Mouse (Mus musculus): ENCODE data around the gene Trappc5.
A peak's percentile ranks its signal among the peaks of the same experiment; 100 is the strongest.

The Trappc5 gene

DNA sequence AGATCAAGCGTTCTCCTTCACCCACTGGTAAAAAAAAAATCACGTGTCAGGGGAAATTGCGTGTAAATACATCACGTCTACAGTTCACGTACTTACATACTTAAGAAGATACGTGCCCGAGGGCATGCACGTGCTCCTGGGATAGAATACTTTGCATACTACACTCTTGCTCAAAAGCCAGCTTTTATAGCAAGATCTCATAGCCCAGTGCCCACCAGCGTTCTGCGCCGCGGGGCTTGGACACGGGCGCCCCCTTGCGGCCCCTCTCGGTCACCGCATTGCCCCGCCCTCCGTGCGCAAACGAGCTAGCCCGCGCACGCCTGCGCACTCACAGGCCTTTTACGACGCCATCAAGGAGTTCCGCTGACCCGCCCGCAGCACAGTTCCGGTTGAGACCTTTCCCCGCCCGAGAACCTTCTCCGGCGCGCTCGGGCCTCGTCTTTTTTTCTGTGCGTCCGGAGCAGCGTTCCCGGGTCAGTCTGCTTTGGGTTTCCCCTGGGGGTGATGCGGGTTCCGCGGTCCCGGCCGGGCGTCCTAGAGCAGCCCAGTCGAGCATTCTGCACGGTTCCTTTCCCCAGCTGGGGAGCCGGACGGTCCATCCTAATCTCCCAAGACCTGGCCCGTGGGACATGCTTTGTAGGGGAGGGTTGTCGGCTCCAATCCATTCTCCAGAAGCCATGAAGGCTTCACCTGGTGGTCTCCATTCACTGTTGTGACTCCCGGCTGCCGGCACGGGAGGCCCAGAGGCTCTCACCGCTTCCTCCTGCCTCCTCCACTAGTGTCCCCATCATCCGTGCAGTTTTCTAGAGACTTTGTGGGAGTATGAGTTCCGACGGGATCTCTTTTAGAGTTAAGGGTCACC is at the start of gene Trappc5:
TSS of gene Trappc5 (plus strand) at position 169 of the 862 bp plus-strand sequence.
- peak; percentile 90 for DNase-seq (ENCODE audit: low spot score)

DNA sequence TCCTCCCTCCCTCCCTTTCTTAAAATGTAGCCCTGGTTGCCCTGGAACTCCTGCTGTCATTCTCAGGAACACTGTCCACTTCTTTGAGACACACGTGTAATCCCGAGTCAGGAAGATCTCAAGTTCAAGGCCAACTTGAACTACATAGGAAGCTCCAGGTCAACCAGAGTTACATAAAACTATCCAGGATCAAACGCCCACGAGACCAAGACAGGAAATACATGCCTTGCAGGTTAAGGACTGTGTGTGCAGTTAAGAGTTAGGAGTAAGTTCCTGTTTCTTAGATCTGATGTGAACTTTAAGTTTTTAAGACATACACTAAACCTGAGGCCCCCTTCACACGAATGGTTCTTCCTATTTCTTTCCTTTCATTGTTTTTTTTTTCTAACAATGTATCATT is 49.1 kb upstream of the Trappc5 start:
- no peak for DNase-seq (ENCODE audit: low spot score)

DNA sequence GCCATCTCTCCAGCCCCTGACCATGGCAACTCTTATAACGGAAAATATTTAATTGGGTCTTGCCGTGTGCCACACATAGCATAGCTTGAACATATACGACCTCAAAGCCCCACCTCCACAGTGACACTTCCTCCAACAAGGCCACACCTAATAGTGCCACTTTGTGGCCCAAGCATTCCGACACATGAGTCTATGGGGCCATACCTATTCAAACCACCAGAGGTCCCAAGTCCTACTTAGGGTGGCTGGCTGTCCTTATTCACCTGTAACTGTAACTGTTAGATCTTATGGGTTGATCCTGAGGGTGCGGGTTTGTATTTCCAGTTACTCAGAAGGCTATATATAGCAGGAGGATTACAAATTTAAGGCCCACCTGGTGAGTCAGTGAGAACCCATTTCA is 48.1 kb upstream of the Trappc5 start:
- no peak for DNase-seq (ENCODE audit: low spot score)

DNA sequence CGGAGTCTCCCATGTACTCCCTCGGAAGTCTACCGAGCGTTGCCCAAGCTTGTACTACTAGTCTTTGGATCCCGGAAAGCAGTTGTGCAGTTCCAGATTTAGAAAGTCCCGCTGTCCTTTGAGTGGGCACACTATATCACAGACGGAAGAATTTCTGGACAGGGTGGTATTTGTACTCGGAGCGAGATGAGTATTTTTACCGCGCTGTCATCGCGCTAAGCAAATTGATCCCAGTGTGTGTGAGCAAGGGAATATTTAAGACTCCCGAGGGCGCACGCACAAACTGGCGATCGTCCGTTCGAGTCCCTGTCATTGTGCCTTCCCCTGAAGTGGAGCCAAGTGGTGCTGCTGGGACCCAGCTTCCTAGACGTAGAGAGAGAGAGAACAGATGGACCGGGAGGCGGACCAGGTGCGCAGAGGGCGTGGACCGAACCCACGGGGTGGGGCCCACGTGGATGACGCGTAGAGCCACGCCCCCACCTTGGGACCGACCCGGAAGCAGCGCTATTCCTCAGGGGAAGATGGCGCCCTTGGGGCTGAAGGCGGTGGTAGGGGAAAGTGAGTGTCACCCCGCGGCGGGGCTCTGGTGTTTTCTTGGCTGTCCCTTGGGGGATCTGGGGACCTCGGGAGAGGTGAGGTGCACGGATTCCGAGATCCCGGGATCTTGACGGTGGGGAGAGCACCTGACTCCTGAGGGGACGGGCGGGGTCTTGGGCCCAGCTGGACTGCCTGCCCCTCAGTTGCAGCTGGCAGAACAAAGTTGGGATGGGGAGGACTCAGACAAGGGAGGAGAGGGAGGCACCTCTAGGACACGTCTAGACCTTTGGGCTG is 45.2 kb upstream of the Trappc5 start, which contains the start of gene Stxbp2:
TSS of gene Stxbp2 (plus strand) at position 309 of the 831 bp plus-strand sequence.
- peak; percentile 80 for DNase-seq (ENCODE audit: low spot score)

DNA sequence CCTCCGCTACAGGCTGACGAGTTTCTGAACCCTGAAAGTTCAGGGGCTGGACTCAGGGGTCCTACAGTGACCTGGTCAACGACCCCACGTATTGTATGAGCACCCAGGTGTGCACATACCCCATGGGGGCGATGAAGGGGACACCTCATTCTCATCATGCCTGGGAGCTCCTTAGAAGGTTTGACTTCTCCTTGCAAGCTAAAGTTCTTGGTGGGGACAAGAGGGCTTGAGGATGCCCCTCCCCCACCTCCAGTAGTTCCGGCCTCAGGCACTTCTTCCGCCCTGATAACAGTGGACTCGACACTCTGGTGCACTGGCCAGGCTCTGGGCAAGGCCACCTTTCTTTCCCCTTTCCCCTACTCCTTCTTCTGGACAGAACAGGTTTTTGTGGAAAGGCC is 44.6 kb upstream of the Trappc5 start:
- DNase-seq (ENCODE audit: low spot score) = peak; percentile 14

DNA sequence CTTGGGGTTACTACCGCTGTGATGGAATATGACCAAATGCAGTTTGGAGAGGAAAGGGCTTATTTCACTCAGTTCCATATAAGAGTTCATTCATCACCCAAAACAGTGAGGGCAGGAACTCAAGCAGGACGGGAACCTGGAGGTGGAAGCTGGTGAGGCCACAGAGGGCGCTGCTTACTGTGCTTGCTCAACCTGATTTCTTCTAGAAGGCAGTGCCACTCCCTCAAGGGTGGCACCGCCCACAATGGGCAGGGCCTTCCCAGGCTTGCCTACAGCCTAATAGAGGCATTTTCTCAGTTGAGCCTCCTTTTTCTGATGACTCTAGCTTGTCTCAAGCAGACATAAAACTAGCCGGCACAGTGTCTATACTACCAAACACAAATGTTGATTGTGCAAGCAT is 30.3 kb upstream of the Trappc5 start:
- peak; percentile 54 for DNase-seq (ENCODE audit: low spot score)

DNA sequence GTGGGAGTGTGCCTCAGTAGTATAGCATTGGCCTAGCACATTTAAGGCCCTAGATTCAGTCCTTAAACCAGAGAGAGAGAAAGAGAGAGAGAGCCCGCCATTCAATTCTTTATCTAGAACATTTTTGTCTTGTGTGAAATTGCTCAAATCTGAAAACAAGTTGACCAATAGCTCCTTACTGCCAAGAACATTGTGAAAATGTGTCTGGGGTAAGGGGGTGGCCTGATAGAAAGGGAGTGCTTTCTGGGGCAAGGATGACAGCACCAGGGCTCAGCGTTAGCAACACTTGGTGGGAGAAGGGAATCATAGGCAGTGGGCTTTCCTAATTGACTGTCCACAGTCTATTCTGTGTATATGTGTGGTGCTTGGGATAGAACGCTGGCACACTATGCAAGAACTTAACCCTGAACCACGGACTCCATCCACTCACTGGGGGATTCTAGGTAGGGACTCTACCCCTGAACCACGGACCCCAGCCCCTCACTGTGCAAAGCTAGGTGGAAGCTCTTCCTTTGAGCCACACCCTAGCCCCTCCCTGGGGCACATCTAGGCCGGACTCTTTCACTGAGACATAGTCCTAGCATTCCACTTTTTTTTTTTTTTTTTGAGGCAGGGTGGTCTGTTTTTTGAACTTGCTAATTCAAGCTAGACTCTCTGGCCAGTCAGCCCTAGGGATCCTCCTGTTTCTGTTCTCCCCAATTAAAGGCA is 29.1 kb upstream of the Trappc5 start:
- DNase-seq (ENCODE audit: low spot score) = no peak

DNA sequence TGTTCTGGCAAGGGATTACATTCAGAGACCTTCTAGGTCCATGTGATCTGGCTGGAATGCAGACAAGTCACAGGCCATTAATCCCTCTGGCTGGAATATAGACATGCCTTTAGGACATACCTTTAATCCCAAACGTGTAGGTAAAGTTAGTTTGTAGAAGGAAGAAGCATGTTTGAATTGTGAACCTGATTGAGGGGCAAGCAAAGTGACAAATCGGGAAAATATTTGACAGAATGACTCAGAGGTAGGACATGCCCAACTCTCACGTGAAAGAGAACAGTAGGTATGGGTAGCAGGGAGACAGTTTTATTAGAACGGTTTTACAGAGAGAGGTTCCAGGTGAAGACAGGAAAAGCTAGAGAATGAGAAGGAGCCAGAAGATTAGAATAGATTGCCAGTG is 28.5 kb upstream of the Trappc5 start:
- DNase-seq (ENCODE audit: low spot score) = no peak

DNA sequence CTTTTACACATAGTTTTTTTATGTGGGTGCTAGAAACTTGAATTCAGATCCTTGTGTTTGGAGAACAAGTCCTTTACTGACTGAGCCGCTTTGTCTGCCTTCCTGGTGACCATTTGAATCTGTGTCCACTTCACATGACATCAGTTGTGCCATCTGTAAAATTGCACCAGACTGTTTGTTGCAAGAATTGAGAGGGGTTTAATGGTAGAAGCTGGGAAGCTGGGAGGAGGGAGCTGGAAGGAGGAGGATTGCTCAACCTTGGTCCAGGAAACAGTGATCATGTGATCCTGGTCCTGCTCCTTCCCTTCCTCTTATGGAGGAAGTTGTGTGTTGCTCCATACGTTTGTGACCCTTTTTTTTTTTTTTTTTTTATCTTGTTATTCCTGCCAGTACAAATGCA is 27.8 kb upstream of the Trappc5 start:
- DNase-seq (ENCODE audit: low spot score) = no peak

DNA sequence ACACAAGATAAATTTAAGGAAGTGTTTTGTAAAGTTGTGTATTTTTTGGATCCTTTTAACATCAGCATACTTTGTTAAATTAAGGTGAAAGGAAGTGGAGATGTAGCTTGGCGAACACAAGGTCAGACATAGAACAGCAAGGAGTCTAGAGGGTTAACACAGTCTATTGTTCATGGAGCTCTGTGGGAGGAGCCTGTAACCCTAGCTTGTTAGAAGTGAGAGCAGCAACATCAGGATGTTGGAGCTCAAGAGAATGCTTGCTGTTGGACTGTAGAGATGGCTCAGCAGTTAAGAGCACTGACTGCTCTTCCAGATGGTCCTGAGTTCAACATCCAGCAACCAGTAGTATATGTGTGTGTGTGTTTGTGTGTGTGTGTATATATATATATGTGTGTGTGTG is 27.1 kb upstream of the Trappc5 start:
- DNase-seq (ENCODE audit: low spot score) = no peak

DNA sequence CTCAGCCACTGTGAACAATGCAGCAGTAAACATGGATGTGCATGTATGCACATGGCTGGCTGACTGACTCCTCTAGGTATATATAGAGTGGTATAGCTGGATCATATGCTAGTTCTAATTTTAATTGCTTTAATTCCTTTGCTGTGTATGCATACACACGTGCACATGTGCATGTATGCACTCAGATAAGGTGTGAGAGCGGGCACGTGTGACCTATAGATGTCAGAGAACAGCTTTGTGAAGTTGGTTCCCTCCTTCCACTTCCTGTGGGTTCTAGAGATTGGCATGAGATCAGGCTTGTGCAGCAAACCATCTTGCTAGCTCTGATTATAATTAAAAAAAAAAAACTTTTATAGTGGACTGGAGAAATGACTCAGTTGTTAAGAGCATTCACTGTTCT is 23.3 kb upstream of the Trappc5 start:
- DNase-seq (ENCODE audit: low spot score) = no peak

DNA sequence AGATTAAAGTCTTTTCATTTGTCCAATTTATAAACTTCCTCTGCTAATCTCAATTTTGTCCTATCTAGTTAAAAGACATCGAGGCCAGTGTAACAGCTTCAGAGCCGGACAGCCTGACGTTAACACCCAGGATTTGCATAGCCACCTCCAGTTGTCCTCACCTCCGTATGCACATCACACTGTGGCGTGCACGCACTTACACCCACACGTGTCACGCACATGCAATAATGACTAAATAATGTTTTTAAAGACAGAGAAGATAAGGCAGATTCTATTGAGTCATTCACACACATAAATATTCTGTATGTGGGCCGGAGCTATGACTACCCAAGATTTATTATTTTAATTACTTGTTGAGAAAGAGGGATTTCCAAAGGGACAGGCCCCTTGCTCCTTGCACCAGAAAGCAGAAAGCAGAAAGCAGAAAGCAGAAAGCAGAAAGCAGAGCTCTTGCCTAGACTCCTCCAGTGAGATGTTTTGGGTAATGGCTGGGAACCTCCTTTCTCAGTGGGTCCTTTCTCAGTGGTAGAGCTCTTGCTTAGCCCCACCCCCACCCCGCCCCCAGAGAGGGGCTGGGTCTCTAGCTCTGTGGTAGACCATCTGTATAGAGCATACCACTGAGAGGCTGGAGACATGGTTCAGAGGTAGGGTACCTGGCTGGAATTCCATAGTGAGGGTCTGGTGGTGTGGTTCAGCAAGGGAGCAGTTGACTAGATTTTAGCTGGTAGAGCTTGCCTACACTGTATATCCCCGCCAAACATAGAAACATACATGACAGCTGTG is 21.2 kb upstream of the Trappc5 start:
- DNase-seq (ENCODE audit: low spot score) = no peak

DNA sequence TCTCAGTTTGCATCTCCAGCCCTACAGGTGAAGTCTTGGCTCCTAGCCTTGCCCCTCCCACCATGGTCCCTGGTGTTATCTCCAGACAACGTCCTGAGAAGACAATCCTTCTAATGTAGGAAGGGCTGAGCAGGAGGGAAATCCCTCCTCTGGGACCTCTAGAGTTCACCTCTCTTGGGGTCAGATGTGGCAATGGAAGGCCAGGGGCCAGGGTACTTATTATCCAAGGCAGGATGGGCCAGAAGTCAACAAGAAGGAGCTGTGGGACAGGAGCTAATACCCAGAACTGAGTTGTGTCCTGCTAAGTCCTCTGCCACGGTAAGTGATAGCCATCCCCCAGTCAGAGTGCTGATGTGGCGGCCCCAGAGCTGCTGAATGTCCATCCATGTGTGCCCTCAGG is 20.6 kb upstream of the Trappc5 start, which contains the start of gene Retn:
TSS of gene Retn (plus strand) at position 245 of the 400 bp plus-strand sequence.
- DNase-seq (ENCODE audit: low spot score) = no peak

DNA sequence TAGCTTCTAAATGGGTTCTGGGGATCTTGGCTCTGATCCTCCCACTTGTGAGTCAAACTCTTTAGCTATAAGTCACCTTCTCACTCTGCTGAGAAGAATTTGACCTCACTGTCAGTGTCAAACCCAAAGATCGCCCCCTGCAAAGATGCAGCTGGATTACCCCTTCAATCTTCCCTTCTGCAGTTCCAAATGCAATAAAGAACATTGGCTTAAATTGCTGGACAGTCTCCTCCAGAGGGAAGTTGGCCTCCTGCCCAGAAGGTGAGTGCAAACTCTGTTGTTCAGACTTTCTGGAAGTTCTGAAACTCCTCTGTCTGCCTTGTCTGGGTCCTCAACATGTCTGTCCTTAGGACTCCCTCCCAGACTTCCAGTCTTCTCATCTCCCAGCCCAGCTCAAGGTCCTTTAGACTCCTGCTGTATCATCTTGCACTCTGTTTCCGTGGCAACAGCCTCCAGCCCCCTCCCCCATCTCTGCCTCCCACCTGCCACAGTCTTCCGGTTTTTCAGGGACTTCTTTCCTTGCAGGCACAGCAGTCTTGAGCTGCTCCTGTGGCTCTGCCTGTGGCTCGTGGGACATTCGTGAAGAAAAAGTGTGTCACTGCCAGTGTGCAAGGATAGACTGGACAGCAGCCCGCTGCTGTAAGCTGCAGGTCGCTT is 19.2 kb upstream of the Trappc5 start:
- DNase-seq (ENCODE audit: low spot score) = no peak

DNA sequence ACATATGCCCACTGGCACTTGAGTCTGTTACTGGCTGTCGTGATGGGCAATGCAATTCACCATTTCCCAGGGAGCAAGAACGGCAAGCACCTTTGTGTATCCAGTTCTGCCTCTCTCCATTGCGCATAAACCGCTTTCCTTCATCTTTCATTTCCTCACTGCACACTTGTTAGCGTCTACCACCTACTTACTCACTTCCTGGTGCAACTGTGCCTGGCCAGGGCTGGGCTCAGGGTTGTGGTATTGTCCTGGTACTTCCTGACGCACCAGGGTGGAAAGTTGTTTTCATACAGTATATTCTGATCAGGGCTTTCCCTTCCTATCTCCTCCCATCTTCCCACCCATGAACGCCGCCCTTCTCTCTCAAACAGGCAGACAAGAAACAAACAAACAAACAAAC is 15.2 kb upstream of the Trappc5 start:
- no peak for DNase-seq (ENCODE audit: low spot score)

DNA sequence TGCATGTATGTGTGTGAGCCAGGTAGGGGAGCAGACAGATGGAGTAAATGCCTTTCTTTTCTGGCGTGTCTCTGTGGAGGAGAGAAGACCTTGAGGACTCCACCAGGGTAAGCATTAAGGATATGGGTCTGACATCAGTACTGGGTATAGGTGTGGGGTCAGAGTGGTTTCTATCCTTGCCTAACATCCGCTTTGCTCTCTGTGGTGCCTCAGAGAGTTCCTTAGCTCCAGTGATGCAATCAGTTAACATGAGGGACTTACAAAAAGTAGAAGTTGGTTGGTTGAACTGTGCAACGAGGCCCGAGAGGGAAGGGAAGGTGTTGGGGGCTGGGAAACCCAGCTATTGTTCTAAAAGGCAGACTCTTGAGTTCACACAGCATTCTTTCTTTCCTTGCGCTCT is 11.7 kb upstream of the Trappc5 start:
- DNase-seq (ENCODE audit: low spot score) = no peak

DNA sequence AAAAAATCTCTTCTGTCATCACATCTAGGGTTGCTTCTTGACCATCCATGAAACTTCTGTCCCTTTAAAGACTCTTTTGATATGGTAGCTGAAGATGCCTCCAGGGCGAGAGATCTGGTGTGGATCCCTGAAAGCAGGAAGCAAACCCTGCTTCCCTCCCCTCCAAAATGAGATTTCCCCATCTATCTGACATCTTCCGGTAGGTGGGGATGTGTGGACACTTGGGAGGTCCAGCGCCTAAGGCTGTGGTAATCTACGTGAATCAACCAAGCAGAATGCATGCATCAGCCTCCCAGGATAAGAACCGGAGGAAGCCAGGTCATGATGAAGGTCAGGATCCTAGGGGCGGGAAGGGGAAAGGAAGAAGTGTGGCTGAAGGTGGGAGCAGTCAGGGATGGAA is 10.6 kb upstream of the Trappc5 start, which contains the start of gene Mcemp1:
TSS of gene Mcemp1 (plus strand) at position 248 of the 400 bp plus-strand sequence.
- DNase-seq (ENCODE audit: low spot score) = no peak

DNA sequence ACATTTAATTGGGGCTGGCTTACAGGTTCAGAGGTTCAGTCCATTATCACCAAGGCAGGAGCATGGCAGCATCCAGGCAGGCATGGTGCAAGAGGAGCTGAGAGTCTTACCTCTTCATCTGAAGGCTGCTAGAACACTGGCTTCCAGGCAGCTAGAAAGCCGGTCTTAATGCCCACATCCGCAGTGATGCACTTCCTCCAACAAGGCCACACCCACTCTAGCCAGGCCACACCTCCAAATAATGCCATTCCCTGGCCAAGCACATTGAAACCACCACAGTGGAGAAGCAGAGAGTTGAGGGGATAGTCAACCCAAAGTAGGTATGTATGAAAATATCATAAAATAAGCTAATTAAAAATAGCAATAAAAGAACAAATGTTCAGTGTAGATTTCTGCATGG is 5.7 kb upstream of the Trappc5 start:
- no peak for DNase-seq (ENCODE audit: low spot score)

DNA sequence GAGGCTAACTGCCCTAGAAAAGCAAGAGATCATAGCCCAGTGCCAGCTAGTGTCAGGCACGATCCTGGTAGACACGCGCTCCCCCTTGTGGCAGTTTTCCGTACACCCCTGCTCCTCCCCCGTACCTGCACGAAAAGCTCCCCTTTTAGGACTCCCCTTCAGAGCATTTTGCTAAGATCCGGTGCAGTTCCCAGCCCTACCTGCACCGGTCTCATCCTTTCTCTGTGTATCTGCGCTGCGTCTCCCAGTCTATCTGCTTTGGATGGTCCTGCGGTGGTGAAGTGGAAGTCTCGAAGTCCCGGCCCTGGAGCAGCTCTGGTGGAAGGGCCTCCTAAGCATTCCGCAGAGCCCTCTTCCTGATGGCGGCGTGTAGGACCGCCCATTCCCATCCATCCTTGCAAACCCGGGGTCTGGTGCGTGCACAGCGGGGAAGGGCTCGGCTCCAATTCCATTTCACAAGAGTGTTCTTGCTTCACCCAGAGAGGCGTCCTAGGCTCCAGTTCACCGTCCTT is 4.1 kb upstream of the Trappc5 start, which contains the start of gene Fcor:
TSS of gene Fcor (minus strand) at position 383 of the 512 bp plus-strand sequence.
- peak; percentile 64 for DNase-seq (ENCODE audit: low spot score)

DNA sequence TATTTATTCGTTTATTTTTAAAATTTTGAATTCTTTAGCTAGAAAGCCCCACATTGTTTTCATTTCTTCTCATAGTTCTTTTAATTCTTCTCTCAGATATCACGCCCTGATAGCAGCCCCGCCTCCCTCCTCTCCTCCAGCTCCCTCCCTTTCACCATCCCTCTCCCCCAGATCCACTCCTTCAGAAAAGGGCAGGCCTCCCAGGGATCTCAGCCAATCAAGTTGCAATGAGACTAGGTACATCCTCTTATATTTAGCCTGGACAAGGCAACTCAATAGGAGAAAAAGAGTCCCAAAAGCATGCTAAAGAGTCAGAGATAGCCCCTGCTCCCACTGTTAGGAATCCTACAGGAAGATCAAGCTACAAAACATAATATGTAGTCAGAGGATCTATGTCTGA is 1.4 kb upstream of the Trappc5 start:
- DNase-seq (ENCODE audit: low spot score) = no peak
